Mouse (Mus musculus): ENCODE results near the gene Klhl36. TPM values are rescaled to one million over a fixed set of nuclear protein-coding genes. Genes with fewer than 3 reads are reported as not detected.

The Klhl36 gene
- polyA plus RNA-seq, 1 experiment from 2014 or later, result 9.1 TPM

DNA sequence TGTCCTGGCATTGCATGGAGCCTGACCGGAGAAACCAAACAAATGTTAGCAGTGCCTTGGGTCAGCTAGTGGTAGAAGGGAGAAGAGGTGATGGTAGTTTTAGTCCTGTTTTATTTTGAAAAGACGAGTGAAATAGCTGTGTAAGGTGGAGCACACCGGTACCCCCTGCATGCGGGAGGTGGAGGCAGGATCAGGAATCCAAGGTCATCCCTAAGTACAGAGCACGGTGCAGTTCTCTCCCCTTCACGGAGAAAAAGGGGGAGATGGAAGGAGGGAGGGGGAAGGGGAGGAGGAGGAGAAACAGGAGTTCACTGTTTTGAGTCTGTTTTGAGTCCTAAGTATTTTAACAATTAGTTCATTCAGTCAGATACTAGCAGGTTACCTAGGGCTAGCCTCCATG lies 50.6 kb downstream of the Klhl36 start:
- no peaks in the 10 kb centered on the region for H3K36me3 ChIP-seq
- no peak overlapping the region for H3K27ac ChIP-seq
- H3K4me1 ChIP-seq (replicated peaks), result peaks cover 68% of the 10 kb centered on the region
- no peaks in the 10 kb centered on the region for H3K27me3 ChIP-seq
- peak overlapping the region; percentile 86 for H3K4me3 ChIP-seq
- 0 out of 2 replicates have a peak overlapping the region, but pooled peaks have one; percentile 3 for H3K9ac ChIP-seq
- ATAC-seq (replicated peaks; ENCODE audit: insufficient number of reproducible peaks, insufficient read depth, low FRiP score, low read depth), result no peak
- WGBS, result 51% methylated on average over 6 of the region's 6 CpGs
- H3K4me2 ChIP-seq, result peak overlapping the region; percentile 98
- H3K9me3 ChIP-seq (replicated peaks), result no peaks in the 10 kb centered on the region

DNA sequence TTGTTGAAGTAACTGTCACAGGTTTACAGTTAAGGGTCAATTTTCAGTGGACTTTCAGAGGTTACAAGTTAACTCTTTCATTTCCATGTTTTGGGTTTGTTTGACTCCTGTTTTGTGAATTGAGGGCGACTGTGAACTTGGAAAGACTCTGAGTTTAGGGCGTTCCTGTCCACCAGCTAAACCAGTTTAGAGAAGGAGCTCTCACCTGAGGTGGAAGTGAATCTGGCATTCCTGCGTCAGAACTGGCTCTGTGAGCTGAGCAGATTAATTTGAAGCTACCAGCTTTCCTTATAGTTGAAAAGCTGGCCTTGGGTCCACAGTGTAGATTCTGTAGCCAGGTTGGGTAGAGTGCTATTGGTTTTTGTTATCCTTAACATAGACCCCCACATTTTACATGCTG lies 51.1 kb downstream of the Klhl36 start:
- Histone ChIP-seq H3K4me2 (no peak overlapping the region), H3K9me3 (replicated peaks) (no peaks in the 10 kb centered on the region), H3K4me3 (no peak overlapping the region), H3K27ac (no peak overlapping the region), H3K36me3 (no peaks in the 10 kb centered on the region), H3K9ac (no peak overlapping the region), H3K4me1 (replicated peaks) (peaks cover 73% of the 10 kb centered on the region), H3K27me3 (no peaks in the 10 kb centered on the region)
- 75% methylated on average over 3 of the region's 3 CpGs for WGBS
- ATAC-seq (replicated peaks; ENCODE audit: insufficient number of reproducible peaks, insufficient read depth, low FRiP score, low read depth), result no peak

DNA sequence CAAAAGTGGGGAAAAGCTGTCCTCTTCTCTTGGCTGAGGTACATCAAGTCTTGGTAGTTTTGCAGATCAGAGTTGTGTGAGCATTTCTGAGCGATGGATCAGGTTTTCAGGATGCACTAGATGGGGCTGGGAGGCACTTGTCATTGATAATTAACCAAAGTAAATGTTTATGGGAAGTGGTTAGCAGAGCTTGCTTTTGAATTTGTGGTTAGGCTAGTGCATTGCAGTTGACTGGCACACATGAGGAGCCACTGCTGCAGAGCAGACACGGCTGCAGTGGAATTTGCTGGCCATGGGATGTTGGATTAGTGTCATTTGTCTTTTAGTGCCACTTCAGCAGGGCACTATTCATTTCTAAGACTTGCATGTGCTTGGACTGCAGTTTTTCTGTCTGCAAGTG lies 52.1 kb downstream of the Klhl36 start:
- H3K4me1 ChIP-seq (replicated peaks), result peaks cover 74% of the 10 kb centered on the region
- H3K4me2 ChIP-seq, result no peak overlapping the region
- H3K9ac ChIP-seq, result no peak overlapping the region
- no peaks in the 10 kb centered on the region for H3K9me3 ChIP-seq (replicated peaks)
- no peak for ATAC-seq (replicated peaks; ENCODE audit: insufficient number of reproducible peaks, insufficient read depth, low FRiP score, low read depth)
- no peak overlapping the region for H3K27ac ChIP-seq
- no peaks in the 10 kb centered on the region for H3K27me3 ChIP-seq
- H3K4me3 ChIP-seq, result no peak overlapping the region
- WGBS, result 47% methylated on average over 2 of the region's 2 CpGs
- no peaks in the 10 kb centered on the region for H3K36me3 ChIP-seq

DNA sequence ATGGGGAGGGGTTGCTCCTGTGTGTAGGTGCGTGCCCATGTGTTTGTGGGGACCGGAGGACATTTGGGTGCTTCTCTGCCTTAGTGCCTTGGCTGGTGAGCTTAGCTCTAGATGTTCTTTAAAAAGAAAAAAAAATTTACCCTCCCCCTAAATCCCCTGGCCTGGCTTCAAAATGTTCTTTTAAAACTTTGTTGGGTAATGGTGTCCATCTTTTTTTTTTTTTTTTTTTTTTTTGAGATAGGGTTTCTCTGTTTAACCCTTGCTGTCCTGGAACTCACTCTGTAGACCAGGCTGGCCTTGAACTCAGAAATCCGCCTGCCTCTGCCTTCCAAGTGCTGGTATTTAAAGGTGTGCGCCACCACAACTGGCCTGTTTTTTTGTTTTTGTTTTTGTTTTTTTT lies 53.2 kb downstream of the Klhl36 start:
- Histone ChIP-seq H3K4me1 (replicated peaks) (peaks cover 70% of the 10 kb centered on the region), H3K4me3 (no peak overlapping the region), H3K4me2 (no peak overlapping the region), H3K9me3 (replicated peaks) (no peaks in the 10 kb centered on the region), H3K9ac (no peak overlapping the region), H3K27ac (no peak overlapping the region), H3K27me3 (no peaks in the 10 kb centered on the region), H3K36me3 (no peaks in the 10 kb centered on the region)
- WGBS, result 86% methylated on average over 4 of the region's 4 CpGs
- ATAC-seq (replicated peaks; ENCODE audit: insufficient number of reproducible peaks, insufficient read depth, low FRiP score, low read depth), result no peak

DNA sequence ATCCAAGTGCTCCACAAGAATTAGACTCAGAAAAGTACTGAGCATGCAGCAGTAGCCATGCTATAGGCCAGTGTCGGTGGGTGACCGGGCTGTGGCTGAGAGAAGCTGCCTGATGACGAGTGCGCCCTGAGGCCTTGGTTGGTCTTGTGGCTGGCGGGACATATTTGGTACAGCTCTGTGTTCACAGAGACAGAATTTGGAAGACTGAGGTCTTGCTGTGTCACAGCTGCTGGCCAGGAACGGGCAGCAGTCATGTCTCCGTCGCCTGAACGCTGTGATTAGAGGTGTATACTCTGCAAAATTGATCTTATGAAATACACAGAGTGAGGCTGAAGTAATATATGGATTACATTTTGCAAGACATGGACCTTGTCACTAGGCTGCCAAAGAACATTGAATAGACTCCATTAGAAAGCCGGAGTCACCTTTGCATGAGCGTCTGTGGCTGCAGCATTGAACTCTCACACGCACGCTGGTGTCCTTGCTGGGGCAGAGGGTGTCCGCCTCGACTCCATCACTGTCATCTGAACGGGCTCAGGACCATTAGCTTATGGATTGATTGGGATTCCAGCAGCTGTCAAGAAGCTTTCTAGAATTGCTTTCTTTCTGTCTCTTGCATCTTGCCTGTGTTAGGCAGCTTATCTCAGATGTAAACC lies 54.3 kb downstream of the Klhl36 start:
- Histone ChIP-seq H3K9me3 (replicated peaks) (no peaks in the 10 kb centered on the region), H3K27ac (no peak overlapping the region), H3K9ac (no peak overlapping the region), H3K4me1 (replicated peaks) (peaks cover 67% of the 10 kb centered on the region), H3K27me3 (no peaks in the 10 kb centered on the region), H3K4me2 (no peak overlapping the region), H3K36me3 (no peaks in the 10 kb centered on the region), H3K4me3 (no peak overlapping the region)
- 65% methylated on average over 16 of the region's 16 CpGs for WGBS
- no peak for ATAC-seq (replicated peaks; ENCODE audit: insufficient number of reproducible peaks, insufficient read depth, low FRiP score, low read depth)

DNA sequence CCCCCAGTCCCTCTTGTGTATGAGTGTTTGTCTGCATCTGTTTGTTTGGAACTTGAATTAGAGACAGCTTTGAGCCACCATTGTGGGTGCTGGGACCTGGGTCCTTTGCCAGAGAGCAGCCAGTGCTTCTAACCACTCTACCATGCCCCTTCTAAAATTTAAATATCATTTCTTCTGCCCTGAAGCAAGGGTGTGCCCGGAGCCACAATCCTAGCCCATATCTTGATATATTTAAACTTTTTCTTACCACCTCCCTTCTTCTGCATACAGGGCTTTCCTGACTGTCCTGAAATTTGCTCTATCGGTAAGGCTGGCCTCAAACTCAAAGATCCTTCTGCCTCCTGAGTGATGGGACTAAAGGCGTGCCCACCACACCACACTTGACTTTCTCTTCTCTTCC lies 55.3 kb downstream of the Klhl36 start:
- H3K4me3 ChIP-seq, result no peak overlapping the region
- no peak overlapping the region for H3K4me2 ChIP-seq
- H3K36me3 ChIP-seq, result no peaks in the 10 kb centered on the region
- WGBS, result 91% methylated on average over 3 of the region's 3 CpGs
- no peaks in the 10 kb centered on the region for H3K9me3 ChIP-seq (replicated peaks)
- no peak for ATAC-seq (replicated peaks; ENCODE audit: insufficient number of reproducible peaks, insufficient read depth, low FRiP score, low read depth)
- no peak overlapping the region for H3K9ac ChIP-seq
- no peaks in the 10 kb centered on the region for H3K27me3 ChIP-seq
- peaks cover 56% of the 10 kb centered on the region for H3K4me1 ChIP-seq (replicated peaks)
- no peak overlapping the region for H3K27ac ChIP-seq

DNA sequence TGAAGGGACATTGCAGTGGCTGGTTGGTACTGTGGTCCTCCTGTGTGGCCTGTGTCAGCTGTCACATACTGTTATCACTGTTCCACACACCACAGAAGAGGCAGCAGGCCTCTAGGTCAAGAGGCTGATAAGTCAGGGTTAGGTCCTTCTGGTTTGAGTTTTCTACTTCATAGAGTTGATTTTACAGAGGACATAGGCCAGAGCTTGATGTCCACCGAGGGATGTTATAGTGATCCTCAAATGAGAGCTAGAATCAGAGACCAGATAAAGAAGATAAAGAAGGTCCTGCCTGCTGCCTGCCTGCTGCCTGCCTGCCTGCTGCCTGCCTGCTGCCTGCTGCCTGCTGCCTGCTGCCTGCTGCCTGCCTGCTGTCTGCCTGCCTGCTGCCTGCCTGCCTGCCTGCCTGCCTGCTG lies 56.1 kb downstream of the Klhl36 start:
- 0 out of 2 replicates have a peak, but pooled peaks have one; percentile 43 for ATAC-seq (replicated peaks; ENCODE audit: insufficient number of reproducible peaks, insufficient read depth, low FRiP score, low read depth)
- Histone ChIP-seq H3K9ac (no peak overlapping the region), H3K27ac (no peak overlapping the region), H3K4me3 (no peak overlapping the region), H3K27me3 (no peaks in the 10 kb centered on the region), H3K36me3 (no peaks in the 10 kb centered on the region), H3K9me3 (replicated peaks) (no peaks in the 10 kb centered on the region), H3K4me1 (replicated peaks) (peaks cover 50% of the 10 kb centered on the region), H3K4me2 (no peak overlapping the region)
- 9% methylated on average over 1 of the region's 1 CpGs for WGBS

DNA sequence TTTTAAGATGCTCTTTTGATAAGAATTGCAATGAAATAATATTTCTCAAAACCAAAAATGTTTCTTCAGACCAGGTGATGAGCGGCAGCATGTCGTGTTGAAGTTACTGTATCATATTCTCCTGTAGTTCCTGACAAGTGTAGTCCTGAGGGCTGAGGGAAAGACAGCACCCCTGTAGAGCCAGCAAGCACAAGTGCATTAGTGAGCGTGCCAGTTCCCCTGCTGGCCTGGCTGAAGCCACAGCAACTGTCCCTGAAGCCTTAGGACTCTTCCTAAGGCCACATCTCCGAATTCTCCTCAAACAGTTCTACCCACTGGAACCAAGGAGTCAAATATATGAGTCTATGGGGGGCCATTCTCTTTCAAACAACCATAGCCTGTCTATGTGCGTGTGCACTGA lies 61.2 kb downstream of the Klhl36 start:
- H3K4me1 ChIP-seq (replicated peaks), result peaks cover 22% of the 10 kb centered on the region
- no peaks in the 10 kb centered on the region for H3K36me3 ChIP-seq
- ATAC-seq (replicated peaks; ENCODE audit: insufficient number of reproducible peaks, insufficient read depth, low FRiP score, low read depth), result no peak
- H3K27ac ChIP-seq, result no peak overlapping the region
- no peak overlapping the region for H3K9ac ChIP-seq
- no peak overlapping the region for H3K4me2 ChIP-seq
- 85% methylated on average over 5 of the region's 5 CpGs for WGBS
- H3K4me3 ChIP-seq, result no peak overlapping the region
- H3K9me3 ChIP-seq (replicated peaks), result no peaks in the 10 kb centered on the region
- no peaks in the 10 kb centered on the region for H3K27me3 ChIP-seq

DNA sequence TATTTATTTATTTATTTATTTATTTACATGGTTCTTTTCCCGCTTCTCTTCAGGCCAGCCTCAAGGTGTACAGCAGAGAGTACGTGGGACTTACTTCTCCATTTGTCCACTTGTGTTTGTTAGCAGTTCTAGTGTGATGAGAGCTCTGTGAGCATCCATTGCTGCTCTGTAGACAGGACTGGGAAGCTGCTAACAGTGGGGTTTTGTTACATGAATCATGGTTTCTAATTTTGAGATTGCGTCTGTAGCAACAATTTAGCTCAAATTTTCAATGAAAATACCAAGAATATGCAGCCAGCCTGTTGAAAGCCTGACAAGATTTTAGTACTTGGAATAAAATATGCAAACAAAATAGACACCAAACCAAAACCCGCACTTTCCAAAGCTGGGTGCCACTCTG lies 63.4 kb downstream of the Klhl36 start:
- no peak overlapping the region for H3K27ac ChIP-seq

DNA sequence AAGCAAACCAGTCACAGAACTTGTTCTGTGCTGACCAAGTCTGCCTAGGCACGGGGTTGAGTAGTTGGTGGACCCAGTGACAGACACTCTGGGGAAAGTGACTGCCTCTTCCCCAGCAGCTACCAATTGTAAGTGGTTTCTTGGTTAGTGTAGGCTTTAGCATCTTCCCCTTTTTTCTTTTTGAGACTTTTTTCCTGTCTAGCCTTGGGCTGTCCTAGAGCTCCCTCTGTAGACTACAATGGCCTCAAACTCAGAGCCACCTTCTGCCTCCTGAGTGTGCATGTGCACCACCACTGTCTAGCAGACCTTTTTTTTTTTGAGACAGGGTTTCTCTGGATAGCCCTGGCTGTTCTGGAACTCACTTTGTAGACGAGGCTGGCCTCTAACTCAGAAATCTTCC lies 64.4 kb downstream of the Klhl36 start:
- Histone ChIP-seq H3K4me2 (no peak overlapping the region), H3K27me3 (no peaks in the 10 kb centered on the region), H3K36me3 (no peaks in the 10 kb centered on the region), H3K4me3 (no peak overlapping the region), H3K9me3 (replicated peaks) (no peaks in the 10 kb centered on the region), H3K27ac (no peak overlapping the region), H3K4me1 (replicated peaks) (peaks cover 38% of the 10 kb centered on the region), H3K9ac (no peak overlapping the region)
- 66% methylated on average over 2 of the region's 2 CpGs for WGBS
- ATAC-seq (replicated peaks; ENCODE audit: insufficient number of reproducible peaks, insufficient read depth, low FRiP score, low read depth), result no peak

More for the DNA sequence above, 63.4 kb downstream of the Klhl36 start:
- H3K4me2 ChIP-seq, result no peak overlapping the region
- no peaks in the 10 kb centered on the region for H3K36me3 ChIP-seq
- 81% methylated on average over 4 of the region's 4 CpGs for WGBS
- H3K9me3 ChIP-seq (replicated peaks), result no peaks in the 10 kb centered on the region
- no peaks in the 10 kb centered on the region for H3K27me3 ChIP-seq
- H3K4me3 ChIP-seq, result no peak overlapping the region
- H3K9ac ChIP-seq, result no peak overlapping the region
- no peak for ATAC-seq (replicated peaks; ENCODE audit: insufficient number of reproducible peaks, insufficient read depth, low FRiP score, low read depth)
- H3K4me1 ChIP-seq (replicated peaks), result peaks cover 29% of the 10 kb centered on the region

Data from heart, embryonic 15.5 days (tissue).